Mouse (Mus musculus) heart, postnatal 0 days (tissue): ENCODE results near the gene H3f3a. TPM values are rescaled to one million over a fixed set of nuclear protein-coding genes. Genes with fewer than 3 reads are reported as not detected.
A peak's percentile ranks its signal among the peaks of the same experiment; 100 is the strongest.

Source experiments
- ATAC-seq: fragments of 200-750 bp; cut with Nextera tagmentation; 2 replicates; pipeline ENCODE4 v1.8.0; 2017; ENCODE audit warnings: low read depth, moderate number of reproducible peaks, moderate library complexity; ENCODE audit not compliant: insufficient read depth
- DNase-seq: peaks from one replicate; pipeline ENCODE4 v3.0.0-alpha.2; 2016; ENCODE audit warnings: low spot score
- H3K27ac ChIP-seq: fragments of 300-500 bp; sonication (generic); 2 replicates; pipeline ENCODE4 v1.5.1; 2014; ENCODE audit warnings: low read depth, mild to moderate bottlenecking
- H3K27me3 ChIP-seq: fragments of 300-500 bp; sonication (generic); 2 replicates; pipeline ENCODE4 v1.6.1; 2014; ENCODE audit warnings: low read length, mixed read lengths; ENCODE audit not compliant: control insufficient read depth, insufficient read depth
- H3K36me3 ChIP-seq: fragments of 300-500 bp; sonication (generic); replicated peaks from 2 replicates; pipeline ENCODE4 v1.6.1; 2014; ENCODE audit warnings: low read length, mixed read lengths; ENCODE audit not compliant: control insufficient read depth, insufficient read depth
- H3K4me1 ChIP-seq: fragments of 300-500 bp; sonication (generic); 2 replicates; pipeline ENCODE4 v1.6.1; 2014; ENCODE audit warnings: antibody characterized with exemption; ENCODE audit not compliant: control insufficient read depth, insufficient read depth
- H3K4me2 ChIP-seq: fragments of 300-500 bp; sonication (generic); 2 replicates; pipeline ENCODE4 v1.6.1; 2014; ENCODE audit warnings: low read depth, mild to moderate bottlenecking, low read length, moderate library complexity
- H3K4me3 ChIP-seq: fragments of 300-500 bp; sonication (generic); 2 replicates; pipeline ENCODE4 v1.5.1; 2014; ENCODE audit warnings: low read depth, low read length
- H3K9ac ChIP-seq: fragments of 300-500 bp; sonication (generic); replicated peaks from 2 replicates; pipeline ENCODE4 v1.6.1; 2014; ENCODE audit warnings: low read depth, low read length, mixed read lengths
- H3K9me3 ChIP-seq: fragments of 300-500 bp; sonication (generic); replicated peaks from 2 replicates; pipeline ENCODE4 v1.6.1; 2016; ENCODE audit warnings: low read length; ENCODE audit not compliant: control insufficient read depth
- CTCF ChIP-seq: IDR thresholded peaks from 2 replicates; pipeline ENCODE4 v1.5.1; 2016; ENCODE audit warnings: antibody characterized with exemption, control low read depth, low read depth
- EP300 ChIP-seq: IDR thresholded peaks from 2 replicates; pipeline ENCODE4 v1.6.1; 2016; ENCODE audit warnings: antibody characterized with exemption, low read depth
- WGBS: fragments of 180-500 bp; shearing (Covaris S2); extraction: QIAGEN DNeasy Blood & Tissue Kit; methylation state at CpG from one replicate; pipeline ENCODE4 v1.1.7; 2014; 5-methylcytosine and 5-hydroxymethylcytosine counted together
- polyA plus RNA-seq: library from polyadenylated mRNA; unstranded; fragments of >200 nt; fragmentation: Nextera tagmentation; extraction: Ambion mirVana; gene quantifications from 2 replicates; pipeline ENCODE4 v1.2.1, GENCODE M21; 2015
- total RNA-seq: library from RNA; depleted of rRNA; stranded (reverse); fragments of >200 nt; gene quantifications from 2 replicates; pipeline ENCODE4 v1.2.3, GENCODE M21; 2014; ENCODE audit warnings: low replicate concordance

Gene H3f3a
- total and polyA plus RNA-seq, 2 experiments from 2014 or later: 1,337 to 1,661 TPM

DNA sequence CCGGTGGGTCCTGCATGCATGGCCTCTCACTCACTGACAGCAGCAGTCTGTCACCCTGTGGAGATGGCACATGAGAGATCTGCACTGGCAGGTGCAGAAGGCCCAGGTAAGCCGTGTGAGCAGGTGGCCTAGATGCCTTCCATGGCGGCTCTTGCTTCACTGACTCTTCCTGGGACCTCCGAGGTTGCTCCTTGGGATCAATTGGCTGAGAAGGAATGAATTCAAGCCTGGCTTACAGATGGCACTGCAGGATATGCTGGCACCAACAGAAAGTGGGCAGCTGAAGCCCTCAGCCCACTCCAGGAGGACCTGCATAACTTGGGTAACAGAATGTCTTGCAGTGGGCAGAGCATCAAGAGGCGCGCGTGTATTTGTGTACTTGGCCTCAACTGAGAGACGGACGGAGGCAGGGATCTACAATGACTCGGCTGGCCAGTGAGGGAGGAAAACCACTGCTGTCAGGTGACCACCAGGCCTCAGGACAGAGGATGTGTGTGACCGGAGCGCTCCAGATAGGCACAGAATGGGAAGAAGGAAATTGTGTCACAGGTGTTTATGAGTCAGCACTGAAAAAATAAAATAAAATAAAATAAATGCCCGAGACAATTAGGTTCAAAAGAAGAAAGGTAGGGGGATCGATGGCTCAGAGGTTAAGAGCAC, 21.8 kb downstream of the H3f3a start:
- H3K4me3 ChIP-seq: no peak overlapping the region
- H3K9ac ChIP-seq: no peak overlapping the region
- no peaks in the 10 kb centered on the region for H3K9me3 ChIP-seq
- H3K27ac ChIP-seq: no peak overlapping the region
- no peak for ATAC-seq
- no peak for TF ChIP-seq CTCF
- TF ChIP-seq EP300: no peak
- peaks cover 7% of the 10 kb centered on the region; the same call in 1 of the 2 replicates for H3K4me1 ChIP-seq
- no peak for DNase-seq
- no peak overlapping the region for H3K4me2 ChIP-seq
- H3K36me3 ChIP-seq: no peaks in the 10 kb centered on the region
- no peaks in the 10 kb centered on the region for H3K27me3 ChIP-seq
- WGBS: 72% methylated on average over 14 of the region's 14 CpGs

DNA sequence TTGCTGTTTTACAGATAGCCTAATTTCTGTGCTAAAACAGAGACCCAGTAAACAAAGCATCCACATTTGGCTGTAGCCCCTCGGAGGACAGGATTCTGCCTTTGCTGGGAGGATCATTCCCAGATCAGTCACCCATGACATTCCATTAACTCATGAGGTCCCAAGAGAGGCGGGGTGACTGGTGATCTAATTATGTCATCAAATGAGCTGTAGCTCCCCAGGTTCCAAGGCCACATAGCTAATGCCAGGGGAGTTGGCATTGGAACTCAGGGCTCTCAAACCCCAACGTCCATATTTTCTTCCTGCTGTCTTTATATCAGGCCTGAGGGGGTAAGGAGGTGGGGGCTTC, 30.2 kb downstream of the H3f3a start:
- H3K27ac ChIP-seq: no peak overlapping the region
- H3K9me3 ChIP-seq: no peaks in the 10 kb centered on the region
- no peak overlapping the region for H3K4me3 ChIP-seq
- WGBS: 45% methylated on average over 3 of the region's 3 CpGs
- no peaks in the 10 kb centered on the region for H3K27me3 ChIP-seq
- ATAC-seq (no peak), DNase-seq (no peak)
- no peak overlapping the region for H3K9ac ChIP-seq
- TF ChIP-seq EP300: no peak
- TF ChIP-seq CTCF: no peak
- no peaks in the 10 kb centered on the region for H3K36me3 ChIP-seq
- H3K4me2 ChIP-seq: no peak overlapping the region
- H3K4me1 ChIP-seq: no peaks in the 10 kb centered on the region

DNA sequence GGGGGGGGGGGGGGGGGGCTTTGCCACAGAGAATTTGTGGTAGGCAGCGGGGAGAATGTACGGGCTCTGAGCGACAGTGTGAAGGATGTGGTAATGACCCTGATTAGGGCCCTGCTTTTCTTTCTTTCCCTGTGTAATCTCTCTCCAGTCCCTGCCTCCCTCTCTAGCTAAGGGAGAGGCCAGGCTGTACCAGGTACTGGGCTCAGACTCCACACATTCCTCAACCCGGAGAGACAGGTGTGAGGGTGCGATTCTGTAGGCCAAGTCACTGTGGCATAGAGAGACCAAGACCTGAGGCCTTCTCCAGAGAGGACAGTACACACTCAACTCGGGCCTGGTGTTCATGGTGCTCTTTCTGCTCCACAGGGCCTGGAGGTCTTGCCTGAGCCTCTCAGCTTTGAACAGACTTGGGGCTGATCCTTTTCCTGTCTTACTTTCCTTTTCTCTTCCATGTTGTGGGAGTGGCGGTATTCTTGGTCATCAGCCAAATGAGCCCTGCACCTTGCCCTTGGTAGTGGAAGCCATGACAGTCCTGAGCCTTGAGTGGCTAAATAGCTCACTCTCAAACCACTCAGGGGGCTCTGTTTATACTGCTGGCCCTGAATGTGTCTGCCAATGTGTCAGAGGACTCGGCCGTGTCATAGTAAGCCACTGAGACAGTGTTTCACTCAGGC, 30.7 kb downstream of the H3f3a start:
- Histone ChIP-seq H3K9ac (no peak overlapping the region), H3K36me3 (no peaks in the 10 kb centered on the region), H3K4me3 (no peak overlapping the region), H3K9me3 (no peaks in the 10 kb centered on the region), H3K4me1 (no peaks in the 10 kb centered on the region), H3K4me2 (no peak overlapping the region), H3K27ac (no peak overlapping the region), H3K27me3 (no peaks in the 10 kb centered on the region)
- ATAC-seq (no peak), DNase-seq (no peak)
- TF ChIP-seq EP300: no peak
- TF ChIP-seq CTCF: no peak
- WGBS: 53% methylated on average over 9 of the region's 9 CpGs

DNA sequence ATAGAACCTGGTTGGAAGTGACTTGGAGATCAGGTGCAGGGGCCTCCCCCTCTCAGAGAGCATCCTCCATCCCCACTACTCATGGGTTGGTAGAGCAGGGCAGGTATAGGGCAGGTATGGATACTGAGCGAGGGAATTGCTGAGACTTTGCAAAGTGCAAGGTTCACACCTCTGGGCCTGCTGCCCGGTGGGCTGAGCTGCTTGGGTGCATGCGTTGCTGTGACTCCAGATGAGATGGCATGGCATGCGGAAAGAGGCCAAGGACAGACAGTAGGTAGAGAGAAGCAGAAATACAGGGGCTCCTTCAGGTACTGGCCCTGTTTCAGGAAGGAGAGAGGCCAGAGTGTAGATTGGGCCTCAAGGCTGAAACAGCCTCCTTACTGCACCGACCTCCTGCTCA, 32.5 kb downstream of the H3f3a start:
- ATAC-seq: no peak
- no peak overlapping the region for H3K27ac ChIP-seq
- no peak overlapping the region for H3K4me3 ChIP-seq
- 75% methylated on average over 5 of the region's 5 CpGs for WGBS
- H3K4me2 ChIP-seq: no peak overlapping the region
- peaks cover 8% of the 10 kb centered on the region for H3K4me1 ChIP-seq
- no peaks in the 10 kb centered on the region for H3K36me3 ChIP-seq
- no peak overlapping the region for H3K9ac ChIP-seq
- DNase-seq: no peak
- no peak for TF ChIP-seq CTCF
- no peak for TF ChIP-seq EP300
- H3K9me3 ChIP-seq: no peaks in the 10 kb centered on the region
- no peaks in the 10 kb centered on the region for H3K27me3 ChIP-seq

DNA sequence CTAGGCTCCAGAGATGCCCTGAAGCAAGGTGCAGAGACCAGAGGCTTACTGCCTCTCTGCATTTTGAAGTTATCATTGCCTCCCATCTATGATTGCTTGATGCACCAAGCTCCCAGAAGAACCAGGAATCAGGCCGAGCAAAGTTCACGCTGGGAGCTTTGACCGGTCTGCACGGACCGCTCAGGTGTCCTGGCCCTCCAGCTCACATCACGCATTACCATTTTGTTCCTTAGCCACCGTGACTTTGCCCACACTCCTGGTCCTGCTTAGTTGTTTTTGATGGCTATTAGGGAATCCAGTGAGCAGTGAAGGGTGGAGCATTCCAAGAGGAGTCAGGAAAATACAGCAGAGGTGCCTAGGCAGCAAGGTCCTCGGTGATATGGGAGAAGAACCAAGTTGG, 33.5 kb downstream of the H3f3a start:
- Histone ChIP-seq H3K27ac (no peak overlapping the region), H3K9ac (no peak overlapping the region), H3K27me3 (no peaks in the 10 kb centered on the region), H3K4me3 (no peak overlapping the region), H3K9me3 (no peaks in the 10 kb centered on the region), H3K4me1 (peaks cover 17% of the 10 kb centered on the region), H3K36me3 (no peaks in the 10 kb centered on the region), H3K4me2 (no peak overlapping the region)
- TF ChIP-seq CTCF: no peak
- no peak for TF ChIP-seq EP300
- DNase-seq (no peak), ATAC-seq (no peak)
- WGBS: 87% methylated on average over 8 of the region's 8 CpGs

DNA sequence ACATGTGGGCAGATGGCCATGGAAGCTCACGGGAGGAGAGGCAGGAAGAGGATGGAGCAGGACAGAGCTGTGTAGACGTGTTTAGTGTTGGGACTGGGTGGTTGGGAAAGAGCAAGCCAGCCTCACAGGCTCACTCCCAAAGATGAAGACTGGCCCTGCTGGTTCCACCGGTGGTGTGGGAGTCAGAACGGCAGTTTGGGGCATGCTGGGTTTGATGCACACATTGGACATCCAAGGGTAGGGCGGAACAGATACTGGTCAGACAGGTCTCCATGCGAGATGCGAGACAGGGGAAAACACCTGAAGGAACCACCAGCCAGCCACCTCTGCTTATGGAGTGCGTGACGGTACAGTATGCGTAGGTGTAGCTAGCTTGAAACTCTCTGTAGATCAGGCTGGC, 34.8 kb downstream of the H3f3a start:
- ATAC-seq (no peak), DNase-seq (no peak)
- Histone ChIP-seq H3K4me1 (peaks cover 17% of the 10 kb centered on the region), H3K4me2 (peak overlapping the region; percentile 92), H3K4me3 (no peak overlapping the region), H3K36me3 (no peaks in the 10 kb centered on the region), H3K27me3 (no peaks in the 10 kb centered on the region), H3K27ac (no peak overlapping the region), H3K9me3 (no peaks in the 10 kb centered on the region), H3K9ac (no peak overlapping the region)
- WGBS: 86% methylated on average over 10 of the region's 10 CpGs
- TF ChIP-seq CTCF (no peak), EP300 (no peak)
